Mouse (Mus musculus) left cerebral cortex, postnatal 36 days (tissue): ENCODE data around the gene Cldn7. TPM values are rescaled to one million over a fixed set of nuclear protein-coding genes. Genes with fewer than 3 reads are reported as not detected.

Experiments
- DNase-seq, 2 experiments: peaks; one replicate each; pipeline ENCODE4 v3.0.0; 2021 to 2022; ENCODE audit warnings: low spot score in 2 of 2, mixed read lengths in 1 of 2
- intact Hi-C: fragments of 180-260 bp; cut with DNase I; formaldehyde crosslinking; loops from one replicate; pipeline ENCODE4 v1.15.1; 2025
- total RNA-seq, 2 experiments: library from RNA; stranded (reverse); gene quantifications; 2 replicates each; pipeline ENCODE4 v1.2.3; 2021

Gene Cldn7
- total RNA-seq, 2 experiments from 2014 or later, result not detected

- peak; percentile 43 to 49 for DNase-seq
- intact Hi-C loops, result loop anchor here (2.0 kb wide), 1 partner anchor 60 kb away; the partner anchor contains the start of gene Eif5a
Observed at GRCm38 (mm10) chr11:69981141-69981762, 16.7 kb downstream of the Cldn7 start, which contains the start of gene Ctdnep1. Ctdnep1 (plus strand) TSS chr11:69981156.

- DNase-seq, result no peak
- intact Hi-C loops, result no loop called here
Observed at GRCm38 (mm10) chr11:69982225-69982624, 17.6 kb downstream of the Cldn7 start, which contains the start of gene Elp5. Elp5 (minus strand) TSS chr11:69982517.

- intact Hi-C loops, result no loop called here
- DNase-seq, result no peak
Observed at GRCm38 (mm10) chr11:69982877-69983276, 18.3 kb downstream of the Cldn7 start.

GRCm38 (mm10) chr11:69983377-69983776, 18.8 kb downstream of the Cldn7 start:
- intact Hi-C loops, result no loop called here
- no peak for DNase-seq

GRCm38 (mm10) chr11:69984431-69984830, 19.9 kb downstream of the Cldn7 start:
- intact Hi-C loops, result no loop called here

GRCm38 (mm10) chr11:69989949-69990348, 25.4 kb downstream of the Cldn7 start:
- no peak for DNase-seq

More at GRCm38 (mm10) chr11:69984431-69984830, 19.9 kb downstream of the Cldn7 start:
- no peak for DNase-seq

GRCm38 (mm10) chr11:69990850-69991691, 26.5 kb downstream of the Cldn7 start, which contains the start of gene Gabarap:
Gabarap (plus strand) TSS chr11:69991143.
- DNase-seq, result peak; percentile 94 to 95
- intact Hi-C loops, result loop anchor here (1.0 kb wide), 1 partner anchor 11 kb away; no protein-coding TSS in a partner anchor

More at GRCm38 (mm10) chr11:69989949-69990348, 25.4 kb downstream of the Cldn7 start:
- intact Hi-C loops, result no loop called here

GRCm38 (mm10) chr11:69991711-69992110, 27.1 kb downstream of the Cldn7 start:
- no peak for DNase-seq
- intact Hi-C loops, result loop anchor here (1.0 kb wide), 1 partner anchor 11 kb away; no protein-coding TSS in a partner anchor

GRCm38 (mm10) chr11:69992396-69992795, 27.8 kb downstream of the Cldn7 start:
- intact Hi-C loops, result no loop called here

GRCm38 (mm10) chr11:69992932-69993331, 28.4 kb downstream of the Cldn7 start:
- no peak for DNase-seq
- intact Hi-C loops, result no loop called here

More at GRCm38 (mm10) chr11:69992396-69992795, 27.8 kb downstream of the Cldn7 start:
- no peak for DNase-seq

GRCm38 (mm10) chr11:69994401-69995090, 30.0 kb downstream of the Cldn7 start:
- DNase-seq, result no peak
- intact Hi-C loops, result no loop called here

GRCm38 (mm10) chr11:69995391-69995960, 30.9 kb downstream of the Cldn7 start, which contains the start of gene Phf23:
Phf23 (plus strand) TSS chr11:69995777.
- peak; percentile 97 for DNase-seq
- intact Hi-C loops, result no loop called here

GRCm38 (mm10) chr11:69996161-69997061, 31.8 kb downstream of the Cldn7 start:
- DNase-seq, result peak in 1 of 2 experiments; percentile 41
- intact Hi-C loops, result no loop called here

- intact Hi-C loops, result no loop called here
- peak; percentile 74 to 77 for DNase-seq
Observed at GRCm38 (mm10) chr11:69997070-69997509, 32.5 kb downstream of the Cldn7 start.

- intact Hi-C loops, result no loop called here
- no peak for DNase-seq
Observed at GRCm38 (mm10) chr11:69998567-69999491, 34.2 kb downstream of the Cldn7 start.

GRCm38 (mm10) chr11:69999666-70000065, 35.1 kb downstream of the Cldn7 start:
- DNase-seq, result no peak
- intact Hi-C loops, result loop anchor here (2.0 kb wide), 1 partner anchor 15 kb away; the partner anchor contains the start of gene Acadvl

- intact Hi-C loops, result loop anchor here (2.0 kb wide), 1 partner anchor 14 kb away; the partner anchor contains the start of gene Acadvl
Observed at GRCm38 (mm10) chr11:70000396-70000898, 35.9 kb downstream of the Cldn7 start, which contains the start of gene Dvl2. Dvl2 (plus strand) TSS chr11:70000595.

More at GRCm38 (mm10) chr11:70000396-70000898, 35.9 kb downstream of the Cldn7 start, which contains the start of gene Dvl2:
- DNase-seq, result peak; percentile 90 to 91
